Mouse (Mus musculus): ENCODE data around the gene Psmb8. TPM values are rescaled to one million over a fixed set of nuclear protein-coding genes. Genes with fewer than 3 reads are reported as not detected.
A peak's percentile ranks its signal among the peaks of the same experiment; 100 is the strongest.

The Psmb8 gene
- polyA plus RNA-seq (2012; rRNA removed) (9.5 and 11.8 TPM in 2 replicates), polyA plus RNA-seq (2014; fragmentation: Nextera tagmentation; extraction: Ambion mirVana) (18.8 and 21.7 TPM in 2 replicates)

DNA sequence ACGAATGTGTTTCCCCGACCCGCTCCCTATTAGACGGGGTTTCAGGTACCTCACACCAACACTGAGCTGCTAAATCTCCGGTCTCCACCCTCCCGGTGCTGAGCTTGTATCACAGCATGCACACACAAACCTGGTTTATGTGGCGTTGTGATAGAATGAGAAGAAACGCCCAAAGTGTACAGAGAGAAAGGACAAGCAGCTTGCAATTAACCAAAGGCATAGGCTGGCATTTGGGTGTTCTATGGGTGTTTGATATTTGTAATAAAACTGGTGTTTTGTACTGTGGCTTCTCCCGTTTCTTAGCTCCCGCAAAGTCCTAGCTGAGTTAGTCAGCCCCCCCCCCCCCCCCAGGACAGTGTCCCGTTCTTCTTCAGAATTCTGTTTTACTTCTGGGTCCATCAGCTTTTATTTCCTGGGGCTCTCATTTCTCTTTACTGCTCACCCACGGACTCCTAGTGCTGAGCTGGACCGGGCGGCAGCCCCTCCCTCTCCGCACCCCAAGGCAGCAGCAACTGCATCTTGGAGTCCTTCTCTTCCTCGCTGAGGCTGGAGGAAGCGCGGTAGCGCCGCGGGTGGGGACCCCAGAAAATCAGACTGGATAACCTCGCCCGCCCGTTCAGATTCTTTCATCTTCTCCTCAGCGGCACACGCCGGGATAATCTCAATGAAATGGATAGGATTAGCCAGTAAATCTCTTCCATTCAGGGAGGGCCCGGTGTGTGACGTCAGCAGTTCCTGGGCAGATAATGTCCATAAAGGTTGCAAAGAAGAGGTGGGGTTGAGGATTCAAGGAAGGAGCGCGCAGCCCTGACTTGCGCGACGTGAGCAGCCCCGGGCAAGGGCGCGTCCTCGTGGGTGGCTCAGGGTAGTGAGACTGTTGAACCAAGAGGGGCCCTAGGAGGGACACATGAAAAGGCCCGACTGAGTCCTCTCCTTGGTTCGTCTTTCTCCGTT lies at the start of gene Psmb8:
TSS of gene Psmb8 (plus strand) at position 781 of the 954 bp plus-strand sequence.
- ATAC-seq (ENCODE audit: insufficient read depth) (no peak), DNase-seq (ENCODE audit: low read depth in 3 of 3, low spot score in 3 of 3) (peak in 2 of 3 experiments; percentile 48 to 55)
- TF ChIP-seq EP300 (IDR thresholded peaks at IDR 0.05; ENCODE audit: low read depth): no peak
- TF ChIP-seq CTCF (IDR thresholded peaks at IDR 0.05; ENCODE audit: low read depth): no peak
- peaks cover 34% of the 10 kb centered on the region for H3K27me3 ChIP-seq (ENCODE audit: control insufficient read depth, insufficient read depth, low read length)
- H3K9me3 ChIP-seq (ENCODE audit: control insufficient read depth, low read length): no peaks in the 10 kb centered on the region
- peak within 1 kb of the TSS; percentile 60 for H3K4me2 ChIP-seq (ENCODE audit: low read depth)
- no peaks in the 10 kb centered on the region for H3K36me3 ChIP-seq (replicated peaks; ENCODE audit: control insufficient read depth, insufficient read depth, low read depth)
- H3K27ac ChIP-seq: no peak within 1 kb of the TSS
- H3K4me3 ChIP-seq (ENCODE audit: insufficient read depth in 1 of 2, low read depth in 2 of 2, low read length in 2 of 2): peak within 1 kb of the TSS; percentile 28 to 52
- no peaks in the 10 kb centered on the region for H3K4me1 ChIP-seq (replicated peaks; ENCODE audit: control insufficient read depth in 2 of 2, insufficient read depth in 2 of 2, low read length in 1 of 2)
- H3K9ac ChIP-seq (replicated peaks): 0 out of 2 replicates have a peak within 1 kb of the TSS, but pooled peaks have one; percentile 18
- WGBS (ENCODE audit: insufficient replicate concordance): 3% methylated on average over 41 of the region's 41 CpGs

DNA sequence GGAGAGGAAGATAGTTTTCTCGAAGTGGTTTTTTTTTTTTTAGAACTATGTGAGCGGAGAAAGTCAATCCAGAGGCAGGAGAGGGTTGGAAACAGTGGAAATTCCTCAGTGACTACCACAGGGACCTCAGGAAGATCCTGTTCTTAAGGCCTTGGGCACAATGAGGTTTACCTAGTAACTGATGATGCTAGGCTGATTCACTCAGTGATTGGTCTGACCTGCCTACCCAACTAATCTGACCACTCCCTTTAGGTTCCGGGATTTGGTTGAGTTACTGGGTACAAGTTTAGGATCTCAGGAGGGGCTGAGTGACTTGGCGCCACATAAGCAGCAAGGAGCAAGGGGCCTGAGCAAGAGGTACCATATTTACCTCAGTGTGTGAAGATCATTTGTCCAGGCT lies 44.6 kb upstream of the Psmb8 start, which contains the start of gene H2-DMb1:
TSS of gene H2-DMb1 (plus strand) at position 150 of the 400 bp plus-strand sequence.
- whole genome bisulfite sequencing (ENCODE audit: insufficient replicate concordance): 36% methylated on average over 4 of the region's 4 CpGs
- Histone ChIP-seq H3K27me3 (ENCODE audit: control insufficient read depth, insufficient read depth, low read length) (no peaks in the 10 kb centered on the region), H3K9me3 (ENCODE audit: control insufficient read depth, low read length) (no peaks in the 10 kb centered on the region), H3K4me1 (replicated peaks; ENCODE audit: control insufficient read depth in 2 of 2, insufficient read depth in 2 of 2, low read length in 1 of 2) (no peaks in the 10 kb centered on the region), H3K9ac (replicated peaks) (no peak within 1 kb of the TSS), H3K36me3 (replicated peaks; ENCODE audit: control insufficient read depth, insufficient read depth, low read depth) (no peaks in the 10 kb centered on the region), H3K4me3 (ENCODE audit: insufficient read depth in 1 of 2, low read depth in 2 of 2, low read length in 2 of 2) (no peak within 1 kb of the TSS), H3K4me2 (ENCODE audit: low read depth) (no peak within 1 kb of the TSS), H3K27ac (no peak within 1 kb of the TSS)
- no peak for TF ChIP-seq CTCF (IDR thresholded peaks at IDR 0.05; ENCODE audit: low read depth)
- TF ChIP-seq EP300 (IDR thresholded peaks at IDR 0.05; ENCODE audit: low read depth): no peak
- DNase-seq (ENCODE audit: low read depth in 3 of 3, low spot score in 3 of 3) (no peak), ATAC-seq (ENCODE audit: insufficient read depth) (no peak)

DNA sequence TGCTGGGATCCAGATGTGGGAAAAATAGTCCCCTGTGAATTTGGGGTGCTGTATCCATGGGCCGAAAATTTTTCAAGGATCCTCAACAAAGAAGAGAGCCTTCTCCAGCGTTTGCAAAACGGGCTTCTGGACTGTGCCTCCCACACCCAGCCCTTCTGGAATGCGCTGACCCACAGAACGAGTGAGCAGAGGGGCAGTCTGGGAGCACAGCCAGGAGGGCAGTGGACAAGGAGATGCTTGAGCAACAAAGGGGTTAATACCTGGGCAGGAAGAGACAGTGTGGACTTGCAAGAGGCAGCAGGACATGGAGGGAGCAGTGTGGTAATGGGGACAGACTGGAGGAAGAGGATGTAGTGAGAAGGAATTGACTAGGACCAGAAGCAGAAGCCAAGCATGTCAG lies 42.0 kb upstream of the Psmb8 start:
- no peaks in the 10 kb centered on the region for H3K27me3 ChIP-seq (ENCODE audit: control insufficient read depth, insufficient read depth, low read length)
- TF ChIP-seq EP300 (IDR thresholded peaks at IDR 0.05; ENCODE audit: low read depth): no peak
- TF ChIP-seq CTCF (IDR thresholded peaks at IDR 0.05; ENCODE audit: low read depth): no peak
- H3K9me3 ChIP-seq (ENCODE audit: control insufficient read depth, low read length): no peaks in the 10 kb centered on the region
- no peaks in the 10 kb centered on the region for H3K36me3 ChIP-seq (replicated peaks; ENCODE audit: control insufficient read depth, insufficient read depth, low read depth)
- ATAC-seq (ENCODE audit: insufficient read depth): no peak
- no peak for DNase-seq (ENCODE audit: low read depth in 3 of 3, low spot score in 3 of 3)
- no peaks in the 10 kb centered on the region for H3K4me1 ChIP-seq (replicated peaks; ENCODE audit: control insufficient read depth in 2 of 2, insufficient read depth in 2 of 2, low read length in 1 of 2)
- no peak overlapping the region for H3K4me2 ChIP-seq (ENCODE audit: low read depth)
- no peak overlapping the region for H3K27ac ChIP-seq
- H3K9ac ChIP-seq (replicated peaks): no peak overlapping the region
- no peak overlapping the region for H3K4me3 ChIP-seq (ENCODE audit: insufficient read depth in 1 of 2, low read depth in 2 of 2, low read length in 2 of 2)
- 53% methylated on average over 5 of the region's 5 CpGs for WGBS (ENCODE audit: insufficient replicate concordance)

- no peak overlapping the region for H3K9ac ChIP-seq (replicated peaks)
- H3K4me3 ChIP-seq (ENCODE audit: insufficient read depth in 1 of 2, low read depth in 2 of 2, low read length in 2 of 2): no peak overlapping the region
- H3K4me2 ChIP-seq (ENCODE audit: low read depth): no peak overlapping the region
- ATAC-seq (ENCODE audit: insufficient read depth): no peak
- 45% methylated on average over 9 of the region's 9 CpGs for WGBS (ENCODE audit: insufficient replicate concordance)
- 0 out of 4 replicates have a peak, but pooled peaks cover 0 to 2% of the 10 kb centered on the region in 2 experiments for H3K4me1 ChIP-seq (replicated peaks; ENCODE audit: control insufficient read depth in 2 of 2, insufficient read depth in 2 of 2, low read length in 1 of 2)
- H3K27me3 ChIP-seq (ENCODE audit: control insufficient read depth, insufficient read depth, low read length): no peaks in the 10 kb centered on the region
- TF ChIP-seq CTCF (IDR thresholded peaks at IDR 0.05; ENCODE audit: low read depth): peak; percentile 55
- TF ChIP-seq EP300 (IDR thresholded peaks at IDR 0.05; ENCODE audit: low read depth): no peak
- no peak for DNase-seq (ENCODE audit: low read depth in 3 of 3, low spot score in 3 of 3)
- H3K36me3 ChIP-seq (replicated peaks; ENCODE audit: control insufficient read depth, insufficient read depth, low read depth): no peaks in the 10 kb centered on the region
- no peak overlapping the region for H3K27ac ChIP-seq
- H3K9me3 ChIP-seq (ENCODE audit: control insufficient read depth, low read length): no peaks in the 10 kb centered on the region
Measured at GRCm38 (mm10) chr17:34164202-34164895, 33.2 kb upstream of the Psmb8 start.

All from liver, embryonic 14.5 days (tissue).